In the genomic region with DNA sequence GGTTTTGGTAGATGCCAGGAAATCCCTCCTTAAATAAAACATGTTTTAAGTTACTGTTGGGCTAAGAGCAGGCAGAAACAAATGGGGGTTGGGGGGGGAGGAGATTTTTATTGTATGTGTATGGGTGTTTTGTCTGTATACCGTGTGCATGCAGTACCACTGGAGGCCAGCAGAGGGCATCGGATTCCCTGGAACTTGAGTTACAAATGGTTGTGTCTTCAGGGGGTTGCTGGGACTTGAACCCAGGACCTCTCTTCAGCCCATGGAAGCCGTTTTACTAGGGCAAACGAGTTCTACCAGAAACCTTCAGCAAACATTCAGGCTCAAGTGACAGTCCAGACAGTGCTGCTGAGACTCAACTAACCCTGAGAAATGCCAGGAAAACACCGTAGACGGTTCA, we compare ENCODE assay signal across 9 mouse cellular contexts. TPM values are rescaled to one million over a fixed set of nuclear protein-coding genes. Genes with fewer than 3 reads are reported as not detected.
DNase-seq lines count a peak whose midpoint lies in the region; ATAC-seq lines count a peak whose summit lies in the region.
"Had no signal": no experiment of that assay in that cellular context is flagged by ENCODE, and none has a peak within 500 bp of the region (broad histone marks: within the 10 kb centered on the region; RNA-seq: fewer than 3 reads in every experiment).

No protein-coding gene starts in this region.

- peaks cover 71% of the 10 kb centered on the region for H3K36me3 ChIP-seq in hindbrain, embryonic 10.5 days
- peaks cover 50% of the 10 kb centered on the region for H3K36me3 ChIP-seq in hindbrain, embryonic 13.5 days
- H3K36me3 ChIP-seq in limb, embryonic 11.5 days (ENCODE audit: control insufficient read depth, insufficient read depth, low read length): peaks cover 16% of the 10 kb centered on the region; the same call in 1 of the 2 replicates

- H3K27ac ChIP-seq in hindbrain, embryonic 10.5 days: no peak overlapping the region
- no peak overlapping the region for H3K27ac ChIP-seq in hindbrain, embryonic 13.5 days
- H3K27ac ChIP-seq in limb, embryonic 11.5 days (replicated peaks; ENCODE audit: low read depth, low read length): no peak overlapping the region
- H3K27ac ChIP-seq: liver, embryonic 15.5 days had no signal

- H3K4me2 ChIP-seq in hindbrain, embryonic 13.5 days: no peak overlapping the region
- H3K4me2 ChIP-seq in limb, embryonic 11.5 days (ENCODE audit: low read depth, severe bottlenecking): no peak overlapping the region
- H3K4me2 ChIP-seq: liver, embryonic 15.5 days had no signal

- no peak overlapping the region for H3K4me3 ChIP-seq in hindbrain, embryonic 10.5 days
- no peak overlapping the region for H3K4me3 ChIP-seq in hindbrain, embryonic 13.5 days
- no peak overlapping the region for H3K4me3 ChIP-seq in limb, embryonic 11.5 days (ENCODE audit: low read depth, low read length)
- H3K4me3 ChIP-seq: liver, embryonic 15.5 days had no signal

- intact Hi-C loops in left cerebral cortex, postnatal 36 days (cut with DNase I): no loop called here

- WGBS in hindbrain, embryonic 10.5 days: 88% methylated on average over 6 of the region's 6 CpGs
- WGBS in hindbrain, embryonic 13.5 days: 91% methylated on average over 6 of the region's 6 CpGs
- 88% methylated on average over 6 of the region's 6 CpGs for WGBS in limb, embryonic 11.5 days

- no peak for ATAC-seq in hindbrain, embryonic 13.5 days (ENCODE audit: low FRiP score)
- ATAC-seq in limb, embryonic 11.5 days (ENCODE audit: insufficient number of reproducible peaks, low FRiP score, low TSS enrichment, low read depth): no peak

- peaks cover 14% of the 10 kb centered on the region for H3K4me1 ChIP-seq in hindbrain, embryonic 10.5 days (replicated peaks)
- peaks cover 14% of the 10 kb centered on the region for H3K4me1 ChIP-seq in hindbrain, embryonic 13.5 days (replicated peaks)
- no peaks in the 10 kb centered on the region for H3K4me1 ChIP-seq in limb, embryonic 11.5 days (ENCODE audit: control insufficient read depth, insufficient read depth, low read length)
- H3K4me1 ChIP-seq: liver, embryonic 15.5 days had no signal

- H3K9ac ChIP-seq in hindbrain, embryonic 13.5 days: no peak overlapping the region
- no peak overlapping the region for H3K9ac ChIP-seq in limb, embryonic 11.5 days (ENCODE audit: low read length)
- H3K9ac ChIP-seq: liver, embryonic 15.5 days had no signal

- peak; percentile 43 for DNase-seq in hindbrain, embryonic 10.5 days (ENCODE audit: low spot score)
- DNase-seq in 3T3-L1 (ENCODE audit: low read depth, low spot score) (peak; percentile 54), MEL-GATA-1-ER (ENCODE audit: extremely low read depth, low read depth) (peak; percentile 16)
- peak; percentile 61 for DNase-seq in limb, embryonic 11.5 days (ENCODE audit: low spot score)
- no peak for DNase-seq in left cerebral cortex, adult 18-20 months (ENCODE audit: low spot score in 2 of 2)
- no peak for DNase-seq in gastrocnemius, adult 8-10 months (ENCODE audit: low spot score in 2 of 2)
- no peak for DNase-seq in left cerebral cortex, postnatal 36 days (ENCODE audit: low spot score in 2 of 2)

- H3K27me3 ChIP-seq in hindbrain, embryonic 10.5 days (ENCODE audit: insufficient read depth, poor library complexity, severe bottlenecking): no peaks in the 10 kb centered on the region
- no peaks in the 10 kb centered on the region for H3K27me3 ChIP-seq in hindbrain, embryonic 13.5 days
- no peaks in the 10 kb centered on the region for H3K27me3 ChIP-seq in limb, embryonic 11.5 days (ENCODE audit: control insufficient read depth, insufficient read depth, low read length)
- H3K27me3 ChIP-seq: liver, embryonic 15.5 days had no signal

- H3K9me3 ChIP-seq in hindbrain, embryonic 10.5 days: no peaks in the 10 kb centered on the region
- H3K9me3 ChIP-seq in hindbrain, embryonic 13.5 days: no peaks in the 10 kb centered on the region
- no peaks in the 10 kb centered on the region for H3K9me3 ChIP-seq in limb, embryonic 11.5 days (ENCODE audit: control insufficient read depth, low read length)
- H3K9me3 ChIP-seq: liver, embryonic 15.5 days had no signal

RNA-seq across cellular contexts. Expression of gene Zfp326, which starts 41.9 kb away (rescaled TPM):
- polyA plus RNA-seq in hindbrain, embryonic 10.5 days (2016; fragmentation: Nextera tagmentation; extraction: Ambion mirVana): 40.4 and 53.6 TPM in 2 replicates
- 56.5 and 60.5 TPM in 2 replicates for polyA plus RNA-seq in hindbrain, embryonic 13.5 days (2015; fragmentation: Nextera tagmentation; extraction: Ambion mirVana)
- 44.1 and 47.7 TPM in 2 replicates for polyA plus RNA-seq in limb, embryonic 11.5 days (2014; fragmentation: Nextera tagmentation; extraction: Ambion mirVana)
- 10 to 100 TPM; 30.2 to 36.5 TPM for total RNA-seq in left cerebral cortex, adult 18-20 months (2021)
- 10 to 100 TPM in 1 of 4 experiments, 1 to 10 TPM in 3; 6.6 to 10.2 (median 8.8) TPM for total RNA-seq in gastrocnemius, adult 8-10 months (2022)
- 10 to 100 TPM; 27.9 to 32.0 TPM for total RNA-seq in left cerebral cortex, postnatal 36 days (2021)

Comparison
In these comparisons a context has a peak if more than half of its experiments do, and no peak if none do; other contexts are left out.
1. DNase-seq: peak in hindbrain, embryonic 10.5 days (single experiment), 3T3-L1 (single experiment), MEL-GATA-1-ER (single experiment) and limb, embryonic 11.5 days (single experiment); none in left cerebral cortex, adult 18-20 months (0 of 2), gastrocnemius, adult 8-10 months (0 of 2) and left cerebral cortex, postnatal 36 days (0 of 2).